Mouse (Mus musculus): Measurements from ENCODE around the gene Gmfb. TPM values are rescaled to one million over a fixed set of nuclear protein-coding genes. Genes with fewer than 3 reads are reported as not detected.

Gene Gmfb
- total and polyA plus RNA-seq, 3 experiments = 7.5 to 33.8 (median 27.4) TPM

- H3K4me1 ChIP-seq (ENCODE audit: control insufficient read depth, insufficient read depth, low read length) = peaks cover 3% of the 10 kb centered on the region; the same call in 1 of the 2 replicates
- intact Hi-C loops (cut with DNase I) = loop anchor here (5.0 kb wide), 1 partner anchor 35 kb away; the partner anchor contains the start of gene Gmfb
- H3K4me3 ChIP-seq = peak overlapping the region; percentile 83
- peak overlapping the region; percentile 74 for H3K27ac ChIP-seq
- H3K36me3 ChIP-seq (ENCODE audit: control insufficient read depth, insufficient read depth, low read length) = peaks cover 2% of the 10 kb centered on the region
- peaks cover 5% of the 10 kb centered on the region for H3K79me2 ChIP-seq (replicated peaks; ENCODE audit: control insufficient read depth, insufficient read depth, low read length)
- WGBS = under 1% methylated on average over 11 of the region's 11 CpGs
- TF ChIP-seq CTCF (IDR thresholded peaks at IDR 0.05) = no peak
- no peak for TF ChIP-seq POLR2A (IDR thresholded peaks at IDR 0.05; ENCODE audit: insufficient read depth, low read depth, low read length)
- TF ChIP-seq EP300 (IDR thresholded peaks at IDR 0.05; ENCODE audit: insufficient read depth, low read depth, low read length) = no peak
- H3K9ac ChIP-seq (ENCODE audit: low read depth, low read length) = peak overlapping the region; percentile 87
- no peak for DNase-seq
- no peaks in the 10 kb centered on the region for H3K27me3 ChIP-seq (ENCODE audit: control insufficient read depth, insufficient read depth, low read length)
Observed at GRCm38 (mm10) chr14:46787454-46787786, 34.6 kb downstream of the Gmfb start.

GRCm38 (mm10) chr14:46785247-46785646, 36.8 kb downstream of the Gmfb start:
- no peak overlapping the region for H3K4me3 ChIP-seq
- no peak for TF ChIP-seq EP300 (IDR thresholded peaks at IDR 0.05; ENCODE audit: insufficient read depth, low read depth, low read length)
- TF ChIP-seq CTCF (IDR thresholded peaks at IDR 0.05) = no peak
- no peak for TF ChIP-seq POLR2A (IDR thresholded peaks at IDR 0.05; ENCODE audit: insufficient read depth, low read depth, low read length)
- peaks cover 3% of the 10 kb centered on the region; the same call in 1 of the 2 replicates for H3K4me1 ChIP-seq (ENCODE audit: control insufficient read depth, insufficient read depth, low read length)
- no peak for DNase-seq
- H3K79me2 ChIP-seq (replicated peaks; ENCODE audit: control insufficient read depth, insufficient read depth, low read length) = peaks cover 5% of the 10 kb centered on the region
- H3K36me3 ChIP-seq (ENCODE audit: control insufficient read depth, insufficient read depth, low read length) = peaks cover 2% of the 10 kb centered on the region
- WGBS = 90% methylated on average over 5 of the region's 5 CpGs
- H3K9ac ChIP-seq (ENCODE audit: low read depth, low read length) = no peak overlapping the region
- no peak overlapping the region for H3K27ac ChIP-seq
- H3K27me3 ChIP-seq (ENCODE audit: control insufficient read depth, insufficient read depth, low read length) = no peaks in the 10 kb centered on the region
- intact Hi-C loops (cut with DNase I) = loop anchor here (5.0 kb wide), 1 partner anchor 37 kb away; the partner anchor contains the start of gene Gmfb

GRCm38 (mm10) chr14:46783327-46783926, 38.6 kb downstream of the Gmfb start:
- no peaks in the 10 kb centered on the region for H3K27me3 ChIP-seq (ENCODE audit: control insufficient read depth, insufficient read depth, low read length)
- peaks cover 1% of the 10 kb centered on the region; the same call in 1 of the 2 replicates for H3K4me1 ChIP-seq (ENCODE audit: control insufficient read depth, insufficient read depth, low read length)
- no peak overlapping the region for H3K9ac ChIP-seq (ENCODE audit: low read depth, low read length)
- intact Hi-C loops (cut with DNase I) = no loop called here
- H3K27ac ChIP-seq = no peak overlapping the region
- peaks cover 5% of the 10 kb centered on the region for H3K79me2 ChIP-seq (replicated peaks; ENCODE audit: control insufficient read depth, insufficient read depth, low read length)
- TF ChIP-seq POLR2A (IDR thresholded peaks at IDR 0.05; ENCODE audit: insufficient read depth, low read depth, low read length) = no peak
- TF ChIP-seq CTCF (IDR thresholded peaks at IDR 0.05) = no peak
- no peak for TF ChIP-seq EP300 (IDR thresholded peaks at IDR 0.05; ENCODE audit: insufficient read depth, low read depth, low read length)
- WGBS = 88% methylated on average over 10 of the region's 10 CpGs
- H3K4me3 ChIP-seq = no peak overlapping the region
- no peak for DNase-seq
- peaks cover 2% of the 10 kb centered on the region for H3K36me3 ChIP-seq (ENCODE audit: control insufficient read depth, insufficient read depth, low read length)

GRCm38 (mm10) chr14:46782187-46782828, 39.7 kb downstream of the Gmfb start:
- 76% methylated on average over 8 of the region's 8 CpGs for WGBS
- TF ChIP-seq CTCF (IDR thresholded peaks at IDR 0.05) (no peak), EP300 (IDR thresholded peaks at IDR 0.05; ENCODE audit: insufficient read depth, low read depth, low read length) (no peak), POLR2A (IDR thresholded peaks at IDR 0.05; ENCODE audit: insufficient read depth, low read depth, low read length) (no peak)
- DNase-seq = no peak
- Histone ChIP-seq H3K27me3 (ENCODE audit: control insufficient read depth, insufficient read depth, low read length) (no peaks in the 10 kb centered on the region), H3K9ac (ENCODE audit: low read depth, low read length) (no peak overlapping the region), H3K27ac (no peak overlapping the region), H3K4me3 (no peak overlapping the region), H3K36me3 (ENCODE audit: control insufficient read depth, insufficient read depth, low read length) (peaks cover 2% of the 10 kb centered on the region), H3K79me2 (replicated peaks; ENCODE audit: control insufficient read depth, insufficient read depth, low read length) (peaks cover 5% of the 10 kb centered on the region), H3K4me1 (ENCODE audit: control insufficient read depth, insufficient read depth, low read length) (no peaks in the 10 kb centered on the region; the same call in 1 of the 2 replicates)
- intact Hi-C loops (cut with DNase I) = no loop called here

GRCm38 (mm10) chr14:46781086-46781485, 41.0 kb downstream of the Gmfb start:
- H3K27ac ChIP-seq = no peak overlapping the region
- H3K36me3 ChIP-seq (ENCODE audit: control insufficient read depth, insufficient read depth, low read length) = peaks cover 2% of the 10 kb centered on the region
- H3K27me3 ChIP-seq (ENCODE audit: control insufficient read depth, insufficient read depth, low read length) = no peaks in the 10 kb centered on the region
- no peaks in the 10 kb centered on the region; the same call in 1 of the 2 replicates for H3K4me1 ChIP-seq (ENCODE audit: control insufficient read depth, insufficient read depth, low read length)
- WGBS = 83% methylated on average over 7 of the region's 7 CpGs
- H3K79me2 ChIP-seq (replicated peaks; ENCODE audit: control insufficient read depth, insufficient read depth, low read length) = peaks cover 5% of the 10 kb centered on the region
- TF ChIP-seq POLR2A (IDR thresholded peaks at IDR 0.05; ENCODE audit: insufficient read depth, low read depth, low read length) (no peak), EP300 (IDR thresholded peaks at IDR 0.05; ENCODE audit: insufficient read depth, low read depth, low read length) (no peak), CTCF (IDR thresholded peaks at IDR 0.05) (no peak)
- no peak overlapping the region for H3K9ac ChIP-seq (ENCODE audit: low read depth, low read length)
- intact Hi-C loops (cut with DNase I) = no loop called here
- no peak overlapping the region for H3K4me3 ChIP-seq
- no peak for DNase-seq

- H3K79me2 ChIP-seq (replicated peaks; ENCODE audit: control insufficient read depth, insufficient read depth, low read length) = peaks cover under 1% of the 10 kb centered on the region
- no peak overlapping the region for H3K4me3 ChIP-seq
- WGBS = 94% methylated on average over 7 of the region's 7 CpGs
- DNase-seq = no peak
- intact Hi-C loops (cut with DNase I) = no loop called here
- H3K27me3 ChIP-seq (ENCODE audit: control insufficient read depth, insufficient read depth, low read length) = no peaks in the 10 kb centered on the region
- H3K4me1 ChIP-seq (ENCODE audit: control insufficient read depth, insufficient read depth, low read length) = no peaks in the 10 kb centered on the region
- no peak overlapping the region for H3K27ac ChIP-seq
- H3K9ac ChIP-seq (ENCODE audit: low read depth, low read length) = no peak overlapping the region
- TF ChIP-seq EP300 (IDR thresholded peaks at IDR 0.05; ENCODE audit: insufficient read depth, low read depth, low read length) = no peak
- peak; percentile 47 for TF ChIP-seq CTCF (IDR thresholded peaks at IDR 0.05)
- no peak for TF ChIP-seq POLR2A (IDR thresholded peaks at IDR 0.05; ENCODE audit: insufficient read depth, low read depth, low read length)
- peaks cover 2% of the 10 kb centered on the region for H3K36me3 ChIP-seq (ENCODE audit: control insufficient read depth, insufficient read depth, low read length)
Observed at GRCm38 (mm10) chr14:46779217-46779616, 42.8 kb downstream of the Gmfb start.
